Mouse (Mus musculus) ES-E14 (cell line): ENCODE measurements at regions not wholly inside any gene's neighbourhood (a gene's known extent, or its start where the extent isn't known, plus 50 kb on each side); places are given as distances from the start of the nearest gene placed in this dataset.

ENCODE experiments used
- CHD2 ChIP-seq: IDR thresholded peaks from 2 replicates; pipeline ENCODE4 v1.6.1; 2014; ENCODE audit warnings: mild to moderate bottlenecking, low read depth, low read length, inconsistent platforms
- HCFC1 ChIP-seq: IDR thresholded peaks from 2 replicates; pipeline ENCODE4 v1.6.1; 2012; ENCODE audit warnings: low read length, inconsistent platforms, borderline replicate concordance; ENCODE audit not compliant: insufficient read depth
- MAFK ChIP-seq: IDR thresholded peaks from 2 replicates; pipeline ENCODE4 v1.6.1; 2014; ENCODE audit warnings: mild to moderate bottlenecking, low read depth, low read length, inconsistent platforms; ENCODE audit not compliant: insufficient read depth
- ZC3H11A ChIP-seq: IDR thresholded peaks from 2 replicates; pipeline ENCODE4 v1.6.1; 2012; ENCODE audit warnings: low read depth, mild to moderate bottlenecking, inconsistent platforms, low read length, borderline replicate concordance
- ZNF384 ChIP-seq: IDR thresholded peaks from 2 replicates; pipeline ENCODE4 v1.6.1; 2012; ENCODE audit warnings: low read depth, low read length, inconsistent platforms

GRCm38 (mm10) chr4:64654157-64654556, 469.8 kb upstream of the Pappa start:
- TF ChIP-seq CHD2 (no peak), ZNF384 (no peak), HCFC1 (no peak), ZC3H11A (no peak), MAFK (no peak)
